Mouse (Mus musculus) thymus, postnatal 36 days (tissue): Measurements from ENCODE around the gene Dnmt3c.
"Not testable (repeated sequence)": the region's sequence is repeated elsewhere in the genome, so short reads cannot be mapped to it uniquely, and the experiment has no call there.

Source experiments
- DNase-seq, 2 experiments: peaks; one replicate each; pipeline ENCODE4 v3.0.0; 2022; ENCODE audit warnings: mixed read lengths in 2 of 2

Gene Dnmt3c

GRCm38 (mm10) chr2:153696352-153696751, at the start of gene Dnmt3c:
Gene Dnmt3c, plus strand, starts transcription at chr2:153696652.
- no peak for DNase-seq

GRCm38 (mm10) chr2:153648773-153649297, 47.6 kb upstream of the Dnmt3c start:
- DNase-seq, result no peak

- peak; percentile 48 to 49 for DNase-seq
Measured at GRCm38 (mm10) chr2:153649298-153650013, 47.0 kb upstream of the Dnmt3c start, which contains the start of gene Dnmt3b. Gene Dnmt3b, plus strand, starts transcription at chr2:153649450.

GRCm38 (mm10) chr2:153650014-153650687, 46.3 kb upstream of the Dnmt3c start:
- peak; percentile 35 to 54 for DNase-seq

GRCm38 (mm10) chr2:153651681-153652080, 44.8 kb upstream of the Dnmt3c start:
- no peak for DNase-seq

GRCm38 (mm10) chr2:153657659-153658058, 38.8 kb upstream of the Dnmt3c start:
- not testable (repeated sequence) for DNase-seq

- no peak for DNase-seq
Measured at GRCm38 (mm10) chr2:153660616-153661015, 35.8 kb upstream of the Dnmt3c start.

- DNase-seq, result no peak
Measured at GRCm38 (mm10) chr2:153665401-153665800, 31.1 kb upstream of the Dnmt3c start.

- DNase-seq, result no peak
Measured at GRCm38 (mm10) chr2:153668754-153669376, 27.6 kb upstream of the Dnmt3c start.

GRCm38 (mm10) chr2:153670111-153670510, 26.3 kb upstream of the Dnmt3c start:
- DNase-seq, result no peak

GRCm38 (mm10) chr2:153672619-153673018, 23.8 kb upstream of the Dnmt3c start:
- DNase-seq, result no peak

GRCm38 (mm10) chr2:153675364-153675763, 21.1 kb upstream of the Dnmt3c start:
- not testable (repeated sequence) for DNase-seq

- DNase-seq, result no peak
Measured at GRCm38 (mm10) chr2:153676944-153677343, 19.5 kb upstream of the Dnmt3c start.

- no peak for DNase-seq
Measured at GRCm38 (mm10) chr2:153677550-153677949, 18.9 kb upstream of the Dnmt3c start.

- DNase-seq, result no peak
Measured at GRCm38 (mm10) chr2:153679959-153680358, 16.5 kb upstream of the Dnmt3c start.

GRCm38 (mm10) chr2:153693413-153693812, 3.0 kb upstream of the Dnmt3c start:
- DNase-seq, result not testable (repeated sequence)

GRCm38 (mm10) chr2:153694462-153695085, 1.9 kb upstream of the Dnmt3c start:
- DNase-seq, result peak; percentile 58 to 62

- no peak for DNase-seq
Measured at GRCm38 (mm10) chr2:153703389-153703788, 6.9 kb downstream of the Dnmt3c start.

- peak; percentile 11 to 17 for DNase-seq
Measured at GRCm38 (mm10) chr2:153710701-153711330, 14.4 kb downstream of the Dnmt3c start.

GRCm38 (mm10) chr2:153712646-153713091, 16.2 kb downstream of the Dnmt3c start:
- DNase-seq, result no peak

GRCm38 (mm10) chr2:153713227-153713626, 16.8 kb downstream of the Dnmt3c start:
- no peak for DNase-seq

GRCm38 (mm10) chr2:153717861-153718260, 21.4 kb downstream of the Dnmt3c start:
- DNase-seq, result not testable (repeated sequence)
